In genomic region chr19:25308763-25309162, GRCm38 (mm10) we compare ENCODE assay signal across 17 mouse cellular contexts.
DNase-seq lines count a peak whose midpoint lies in the region; ATAC-seq lines count a peak whose summit lies in the region.
"Had no signal": no experiment of that assay in that cellular context is flagged by ENCODE, and none has a peak within 500 bp of the region (broad histone marks: within the 10 kb centered on the region; RNA-seq: fewer than 3 reads in every experiment).

No protein-coding gene starts in this region.

- no peak overlapping the region for H3K27ac ChIP-seq in hindbrain, embryonic 15.5 days (replicated peaks)
- H3K27ac ChIP-seq in hindbrain, embryonic 14.5 days, result no peak overlapping the region
- H3K27ac ChIP-seq: kidney, embryonic 15.5 days; layer of hippocampus, adult 2 months; liver, embryonic 14.5 days; neural tube, embryonic 13.5 days; stomach, embryonic 15.5 days had no signal

- H3K36me3 ChIP-seq in hindbrain, embryonic 15.5 days, result no peaks in the 10 kb centered on the region
- H3K36me3 ChIP-seq in hindbrain, embryonic 14.5 days (replicated peaks; ENCODE audit: control insufficient read depth, insufficient read depth), result no peaks in the 10 kb centered on the region
- H3K36me3 ChIP-seq: kidney, embryonic 15.5 days; neural tube, embryonic 13.5 days; stomach, embryonic 15.5 days had no signal

- no peak overlapping the region for H3K9ac ChIP-seq in hindbrain, embryonic 15.5 days
- no peak overlapping the region for H3K9ac ChIP-seq in hindbrain, embryonic 14.5 days
- H3K9ac ChIP-seq: kidney, embryonic 15.5 days; liver, embryonic 14.5 days; neural tube, embryonic 13.5 days; stomach, embryonic 15.5 days had no signal

- H3K4me3 ChIP-seq in hindbrain, embryonic 15.5 days, result no peak overlapping the region
- no peak overlapping the region for H3K4me3 ChIP-seq in hindbrain, embryonic 14.5 days (replicated peaks; ENCODE audit: low read length)
- H3K4me3 ChIP-seq: kidney, embryonic 15.5 days; layer of hippocampus, adult 2 months; neural tube, embryonic 13.5 days; stomach, embryonic 15.5 days had no signal

- 0 out of 2 replicates have a peak, but pooled peaks have one; percentile 30 for ATAC-seq in hindbrain, embryonic 15.5 days (ENCODE audit: low FRiP score, low read depth)
- no peak for ATAC-seq in hindbrain, embryonic 14.5 days (ENCODE audit: low FRiP score)
- ATAC-seq: forebrain, embryonic 16.5 days had no signal

- 27% methylated on average over 12 of the region's 12 CpGs for WGBS in hindbrain, embryonic 15.5 days
- 24% methylated on average over 12 of the region's 12 CpGs for WGBS in hindbrain, embryonic 14.5 days

- peak overlapping the region; percentile 18; the same call in 1 of the 2 replicates for H3K4me2 ChIP-seq in hindbrain, embryonic 15.5 days
- no peak overlapping the region; the same call in 1 of the 2 replicates for H3K4me2 ChIP-seq in hindbrain, embryonic 14.5 days (replicated peaks)
- H3K4me2 ChIP-seq: kidney, embryonic 15.5 days; neural tube, embryonic 13.5 days; stomach, embryonic 15.5 days had no signal

- peak; percentile 82 for DNase-seq in heart, adult 11 months
- DNase-seq in heart, adult 9 months (ENCODE audit: low spot score in 2 of 2), result no peak
- DNase-seq in hindbrain, embryonic 14.5 days (ENCODE audit: low spot score), result no peak
- peak; percentile 12 for DNase-seq in retina, postnatal 1 day
- DNase-seq in retina, embryonic 14.5 days (ENCODE audit: low spot score), result no peak
- DNase-seq in layer of hippocampus, postnatal 36 days, result no peak
- DNase-seq in frontal cortex, postnatal 25 days (ENCODE audit: low spot score in 2 of 2), result no peak
- DNase-seq: adrenal gland, postnatal 25 days; cerebellum, postnatal 25 days; thymus, postnatal 25 days had no signal

- peaks cover 4% of the 10 kb centered on the region for H3K4me1 ChIP-seq in hindbrain, embryonic 15.5 days (replicated peaks)
- 0 out of 2 replicates have a peak, but pooled peaks cover 5% of the 10 kb centered on the region for H3K4me1 ChIP-seq in hindbrain, embryonic 14.5 days (replicated peaks; ENCODE audit: control insufficient read depth, insufficient read depth, low read length)

- H3K9me3 ChIP-seq in hindbrain, embryonic 15.5 days, result no peaks in the 10 kb centered on the region
- no peaks in the 10 kb centered on the region for H3K9me3 ChIP-seq in hindbrain, embryonic 14.5 days (ENCODE audit: control insufficient read depth, low read length)
- H3K9me3 ChIP-seq: kidney, embryonic 15.5 days; neural tube, embryonic 13.5 days; stomach, embryonic 15.5 days had no signal

- H3K27me3 ChIP-seq in hindbrain, embryonic 15.5 days, result no peaks in the 10 kb centered on the region
- no peaks in the 10 kb centered on the region for H3K27me3 ChIP-seq in hindbrain, embryonic 14.5 days (ENCODE audit: control insufficient read depth, insufficient read depth, low read length)
- H3K27me3 ChIP-seq: kidney, embryonic 15.5 days; neural tube, embryonic 13.5 days; stomach, embryonic 15.5 days had no signal

Comparison
In these comparisons a context has a peak if more than half of its experiments do, and no peak if none do; other contexts are left out.
1. DNase-seq: peak in heart, adult 11 months (single experiment) and retina, postnatal 1 day (single experiment); none in heart, adult 9 months (0 of 2), hindbrain, embryonic 14.5 days (single experiment), retina, embryonic 14.5 days (single experiment), layer of hippocampus, postnatal 36 days (0 of 2) and frontal cortex, postnatal 25 days (0 of 2).